Mouse (Mus musculus): ENCODE data around the gene Olfr994. TPM values are rescaled to one million over a fixed set of nuclear protein-coding genes. Genes with fewer than 3 reads are reported as not detected.

Olfr994 gene
- total RNA-seq (2022): not detected

DNA sequence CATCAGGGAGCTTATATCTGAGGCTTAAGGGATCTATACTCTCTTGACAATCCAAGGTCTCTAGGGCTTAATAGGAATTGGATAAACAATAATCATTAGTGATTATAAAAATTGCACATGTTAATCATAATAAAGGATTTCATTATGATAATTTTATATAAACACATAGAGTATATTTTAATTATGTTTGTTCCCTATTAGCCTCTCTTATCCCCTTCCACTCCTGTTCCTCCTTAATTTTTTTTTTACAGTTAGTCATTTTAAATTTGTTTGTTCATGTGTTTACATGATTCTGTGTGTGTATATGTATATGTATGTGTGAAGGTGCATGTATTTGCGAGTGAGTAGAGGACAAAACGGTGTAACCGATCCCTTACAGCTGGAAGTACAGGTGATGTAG, at the start of gene Olfr994:
Gene Olfr994 (minus strand): TSS at position 101 of the 400 bp plus-strand sequence.
- DNase-seq (ENCODE audit: low spot score in 2 of 2): no peak

DNA sequence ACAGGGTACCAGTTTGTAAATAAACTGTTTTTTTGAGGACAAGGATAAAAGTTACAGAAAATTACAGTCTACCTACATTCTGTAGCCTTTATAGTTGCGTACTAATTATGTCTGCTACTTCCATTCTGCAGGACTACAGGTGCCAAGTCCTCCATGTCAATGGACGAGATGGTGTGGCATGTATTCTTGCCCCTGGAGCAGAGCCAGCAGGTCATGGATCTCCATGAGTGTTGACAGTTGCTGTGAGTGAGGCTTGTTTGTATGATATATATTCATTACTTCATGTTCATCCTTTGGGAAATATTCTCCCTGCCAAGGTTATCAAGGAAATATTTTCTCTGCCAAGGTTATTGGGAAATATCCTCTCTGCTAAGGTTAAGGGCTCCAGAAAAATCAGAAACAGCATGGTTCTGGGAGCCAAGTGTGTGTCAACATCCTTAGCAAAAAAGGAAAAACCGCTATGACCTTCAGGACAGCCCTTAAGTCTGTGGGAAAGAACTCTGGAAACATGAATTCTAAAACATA, 30.6 kb upstream of the Olfr994 start:
- no peak for DNase-seq (ENCODE audit: low spot score in 2 of 2)

DNA sequence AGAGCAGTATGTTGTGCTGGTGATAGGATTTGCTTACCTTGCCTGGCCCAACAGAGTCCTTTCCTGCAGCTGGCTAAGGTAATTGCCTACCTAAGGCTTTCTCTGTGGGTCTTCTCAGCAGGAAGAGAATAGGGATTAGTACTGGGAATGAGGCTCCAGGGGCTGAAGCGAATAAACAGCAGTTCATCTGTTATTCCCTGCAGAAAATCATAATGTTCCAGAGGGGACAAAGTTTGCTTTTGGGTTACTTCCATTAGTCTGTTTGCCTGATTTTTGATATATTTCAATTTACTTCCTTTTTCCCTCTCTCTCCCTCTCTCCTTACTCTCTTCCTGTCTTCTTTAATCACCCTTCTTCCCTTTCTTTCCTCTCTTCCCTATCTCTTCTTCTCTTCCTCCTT, 7.3 kb upstream of the Olfr994 start, which contains the start of gene Olfr995:
Gene Olfr995 (minus strand): TSS at position 101 of the 400 bp plus-strand sequence.
- no peak for DNase-seq (ENCODE audit: low spot score in 2 of 2)

DNA sequence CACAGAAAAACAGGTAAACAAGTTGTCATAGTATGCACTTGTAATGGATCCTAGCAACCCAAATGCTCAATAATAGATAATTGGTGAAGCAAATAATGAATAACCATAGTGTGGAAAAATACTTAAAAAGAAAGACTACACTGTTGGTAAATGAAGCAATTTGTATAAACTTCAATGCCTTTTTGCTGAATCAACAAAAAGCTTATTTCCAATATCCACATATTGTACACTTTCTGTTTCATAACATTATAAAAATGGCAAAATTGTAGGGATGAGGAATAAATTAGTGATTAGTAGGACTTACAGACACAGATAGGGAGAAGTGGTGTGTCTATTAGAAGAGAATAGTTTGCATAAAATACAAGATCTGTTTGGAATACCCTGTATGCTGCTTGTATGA, 6.3 kb upstream of the Olfr994 start:
- DNase-seq (ENCODE audit: low spot score in 2 of 2): no peak

DNA sequence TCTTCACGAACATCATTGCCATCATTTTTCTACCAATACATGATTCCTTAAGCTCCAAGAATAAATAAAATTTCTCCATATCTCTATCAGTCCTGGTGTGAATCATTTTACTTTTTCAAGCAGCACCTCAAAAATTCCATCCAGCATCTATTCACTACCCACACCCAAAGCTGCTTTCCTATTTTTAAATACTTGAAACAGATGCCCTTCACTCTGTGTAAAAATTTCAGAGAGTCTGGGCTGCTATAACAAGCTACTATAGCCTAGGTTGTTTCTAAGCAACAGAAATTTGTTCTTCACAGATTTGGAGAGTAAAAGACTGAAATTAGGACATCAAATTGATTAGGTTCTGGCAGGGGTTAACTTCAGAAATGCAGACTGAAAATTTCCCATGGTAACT, 10.4 kb downstream of the Olfr994 start:
- peak in 1 of 2 experiments; percentile 10 for DNase-seq (ENCODE audit: low spot score in 2 of 2)

DNA sequence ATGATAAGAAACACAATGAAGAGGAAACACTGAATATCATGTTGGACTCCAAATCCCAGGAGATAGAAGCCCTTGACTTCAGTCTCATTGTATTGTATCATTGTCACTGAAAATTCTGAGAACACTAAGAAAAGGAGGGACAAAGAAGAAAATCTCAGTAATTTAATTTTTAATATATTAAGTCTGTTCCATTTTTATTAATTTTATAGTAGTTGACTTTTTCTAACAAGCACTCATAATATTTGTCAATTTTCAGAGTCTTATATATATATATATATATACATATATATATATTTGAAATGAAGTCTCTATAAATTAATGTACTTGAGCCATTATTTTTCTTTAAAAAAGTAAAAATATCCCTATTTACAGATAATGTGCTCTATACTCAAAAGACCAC, 21.5 kb downstream of the Olfr994 start, which contains the start of gene Olfr993:
Gene Olfr993 (minus strand): TSS at position 101 of the 400 bp plus-strand sequence.
- DNase-seq (ENCODE audit: low spot score in 2 of 2): no peak

DNA sequence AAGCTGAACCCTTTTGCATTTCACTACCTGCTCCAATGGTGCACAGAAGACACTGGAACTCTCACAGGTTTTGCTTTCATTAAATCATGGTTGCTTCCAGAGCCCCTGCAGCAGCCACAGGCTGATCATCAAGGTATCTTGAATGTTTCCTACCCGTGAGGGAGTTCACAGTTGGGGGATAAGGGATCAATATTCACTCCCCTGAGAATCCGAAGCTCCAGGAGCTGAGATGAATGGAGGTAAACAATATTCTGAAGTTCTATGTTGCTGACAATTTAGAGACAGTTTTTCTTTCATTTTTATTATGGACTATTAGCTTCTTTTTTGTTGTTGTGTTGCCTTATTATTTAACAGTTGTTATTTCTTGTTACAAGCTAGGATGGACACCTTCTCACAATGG, 26.9 kb downstream of the Olfr994 start, which contains the start of gene Olfr992:
Gene Olfr992 (minus strand): TSS at position 101 of the 400 bp plus-strand sequence.
- no peak for DNase-seq (ENCODE audit: low spot score in 2 of 2)

Other genes with a start within 250 kb of the Olfr994 start
- 10 to 100 TPM; 15.3 to 19.1 (median 16.6) TPM for gene Lrrc55, start 239.3 kb downstream of the Olfr994 start, total RNA-seq (2022)
- gene Olfr987, start 97.1 kb downstream of the Olfr994 start, total RNA-seq (2022): not detected
- not detected for gene Olfr988, start 73.2 kb downstream of the Olfr994 start, total RNA-seq (2022)
- not detected for gene Olfr992, start 27.0 kb downstream of the Olfr994 start, total RNA-seq (2022)
- not detected for gene Olfr993, start 21.6 kb downstream of the Olfr994 start, total RNA-seq (2022)
- gene Olfr995, start 7.2 kb upstream of the Olfr994 start, total RNA-seq (2022): not detected
- under 1 TPM; 0.18 to 0.73 (median 0.27) TPM for gene 4833423E24Rik, start 82.6 kb upstream of the Olfr994 start, total RNA-seq (2022)
- gene Olfr996, start 142.8 kb upstream of the Olfr994 start, total RNA-seq (2022): not detected
- gene Olfr998, start 152.5 kb upstream of the Olfr994 start, total RNA-seq (2022): not detected
- gene Olfr1000, start 175.5 kb upstream of the Olfr994 start, total RNA-seq (2022): not detected
- not detected for gene Olfr1002, start 214.3 kb upstream of the Olfr994 start, total RNA-seq (2022)
- not detected for gene Olfr154, start 228.0 kb upstream of the Olfr994 start, total RNA-seq (2022)
- not detected for gene Olfr1006, start 242.3 kb upstream of the Olfr994 start, total RNA-seq (2022)